Mouse (Mus musculus) kidney, adult 9 months (tissue): Measurements from ENCODE around the gene Maip1.

Source experiments
- DNase-seq: peaks from one replicate; pipeline ENCODE4 v3.0.0; 2022

Gene Maip1

GRCm38 (mm10) chr1:57428368-57429308 lies 22.5 kb downstream of the Maip1 start:
- DNase-seq: peak; percentile 90

GRCm38 (mm10) chr1:57429786-57430483 lies 23.8 kb downstream of the Maip1 start:
- no peak for DNase-seq

GRCm38 (mm10) chr1:57433141-57433540 lies 27.0 kb downstream of the Maip1 start:
- no peak for DNase-seq

- DNase-seq: peak; percentile 70
Observed at GRCm38 (mm10) chr1:57436408-57436807, 30.3 kb downstream of the Maip1 start.

- DNase-seq: no peak
Observed at GRCm38 (mm10) chr1:57436954-57437353, 30.8 kb downstream of the Maip1 start.

GRCm38 (mm10) chr1:57439026-57439425 lies 32.9 kb downstream of the Maip1 start:
- DNase-seq: peak; percentile 60

- DNase-seq: no peak
Observed at GRCm38 (mm10) chr1:57440771-57441170, 34.6 kb downstream of the Maip1 start.

GRCm38 (mm10) chr1:57445679-57446078 lies 39.6 kb downstream of the Maip1 start:
- no peak for DNase-seq

- DNase-seq: no peak
Observed at GRCm38 (mm10) chr1:57450241-57450640, 44.1 kb downstream of the Maip1 start.

GRCm38 (mm10) chr1:57460305-57460940 lies 54.3 kb downstream of the Maip1 start:
- no peak for DNase-seq
